8 mouse cellular contexts compared by ENCODE assay signal in the genomic region with DNA sequence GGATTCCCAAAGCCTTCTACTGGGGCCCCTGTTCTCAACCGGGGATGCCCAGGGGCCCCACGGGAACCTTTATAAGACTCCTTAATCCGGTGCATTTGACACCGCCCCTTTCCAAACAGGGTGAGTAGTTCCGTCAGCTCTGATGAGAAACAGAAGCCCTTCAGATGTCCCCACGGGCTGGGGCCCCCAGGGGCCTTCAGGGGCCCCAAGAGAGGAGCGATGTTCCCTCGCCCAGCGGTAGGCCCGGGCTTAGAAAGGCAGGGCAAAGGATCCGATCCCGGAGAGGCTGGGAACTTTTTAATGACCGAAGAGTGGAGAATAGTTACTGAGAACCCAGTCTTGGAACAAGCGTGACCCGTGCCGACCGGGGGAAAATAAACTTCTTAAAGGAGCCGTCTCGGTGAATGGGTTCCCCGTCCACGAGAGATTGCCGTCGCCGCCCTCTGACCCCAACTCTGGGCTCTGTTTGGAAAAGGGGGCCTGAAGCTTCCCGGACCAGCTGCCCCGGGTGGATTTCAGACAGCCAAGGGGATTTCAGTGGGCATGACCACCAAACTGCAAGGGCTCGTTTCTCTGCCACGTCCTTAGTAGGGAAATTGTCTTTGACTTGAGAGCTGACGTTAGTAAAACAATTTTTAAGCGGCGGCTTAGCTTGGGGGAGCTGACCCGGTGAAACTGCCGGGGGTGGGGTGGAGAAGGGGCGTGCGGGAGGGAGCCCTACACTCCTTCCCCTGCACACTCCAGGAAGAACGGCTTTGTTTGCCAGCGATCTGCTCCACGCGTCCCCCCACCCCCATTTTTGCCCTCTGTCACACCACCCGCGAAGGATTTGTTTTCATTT. TPM values are rescaled to one million over a fixed set of nuclear protein-coding genes. Genes with fewer than 3 reads are reported as not detected.
DNase-seq lines count a peak whose midpoint lies in the region; ATAC-seq and TF ChIP-seq lines count a peak whose summit lies in the region.

No protein-coding gene starts in this region.

- H3K9ac ChIP-seq in heart, postnatal 0 days (replicated peaks; ENCODE audit: low read depth, low read length): peak overlapping the region; percentile 27; the same call in 1 of the 2 replicates

- no peak for TF ChIP-seq EP300 in heart, postnatal 0 days (IDR thresholded peaks at IDR 0.05; ENCODE audit: low read depth)

- WGBS in heart, postnatal 0 days: 1% methylated on average over 41 of the region's 41 CpGs

- peak; percentile 36 for DNase-seq in cerebellum, adult 9-10 months
- DNase-seq in brain, embryonic 14.5 days (ENCODE audit: low read depth): peak; percentile 18
- no peak for DNase-seq in heart, postnatal 0 days (ENCODE audit: low spot score)
- DNase-seq in kidney, postnatal 14 days: peak; percentile 36
- DNase-seq in layer of hippocampus, postnatal 10 days (ENCODE audit: low spot score in 2 of 2): no peak

- no peak for TF ChIP-seq CTCF in brain, embryonic 14.5 days (IDR thresholded peaks at IDR 0.05; ENCODE audit: borderline replicate concordance, extremely low read depth, insufficient read depth, insufficient read length)
- no peak for TF ChIP-seq CTCF in heart, postnatal 0 days (IDR thresholded peaks at IDR 0.05; ENCODE audit: low read depth)

- no peaks in the 10 kb centered on the region for H3K9me3 ChIP-seq in heart, postnatal 0 days (replicated peaks; ENCODE audit: control insufficient read depth, low read length)

- H3K4me2 ChIP-seq in heart, postnatal 0 days (ENCODE audit: low read depth, low read length): peak overlapping the region; percentile 86

- peaks cover 16% of the 10 kb centered on the region for H3K4me1 ChIP-seq in heart, postnatal 0 days (ENCODE audit: control insufficient read depth, insufficient read depth)

- no peak for ATAC-seq in cerebellum, adult (ENCODE audit: insufficient number of reproducible peaks, low FRiP score, low TSS enrichment)
- ATAC-seq in heart, postnatal 0 days (ENCODE audit: insufficient read depth, low read depth): no peak
- ATAC-seq in monocyte, adult 5-6 weeks (replicated peaks; ENCODE audit: insufficient number of reproducible peaks, low FRiP score, low TSS enrichment, poor library complexity, severe bottlenecking): 0 out of 2 replicates have a peak, but pooled peaks have one; percentile 7
- ATAC-seq in megakaryocyte-erythroid progenitor cell, adult 5-6 weeks (replicated peaks; ENCODE audit: low FRiP score, low TSS enrichment, poor library complexity, severe bottlenecking): no peak

- peak overlapping the region; percentile 50 for H3K4me3 ChIP-seq in heart, postnatal 0 days (ENCODE audit: low read depth, low read length)

- no peaks in the 10 kb centered on the region for H3K36me3 ChIP-seq in heart, postnatal 0 days (replicated peaks; ENCODE audit: control insufficient read depth, insufficient read depth, low read length)

- H3K27me3 ChIP-seq in heart, postnatal 0 days (ENCODE audit: control insufficient read depth, insufficient read depth, low read length): peaks cover 35% of the 10 kb centered on the region

- no peak for TF ChIP-seq POLR2A in brain, embryonic 14.5 days (IDR thresholded peaks at IDR 0.05; ENCODE audit: borderline replicate concordance, extremely low read depth, insufficient read depth, insufficient read length, poor library complexity, severe bottlenecking)

- no peak overlapping the region for H3K27ac ChIP-seq in heart, postnatal 0 days (ENCODE audit: low read depth)

RNA-seq across cellular contexts. Expression of a gene that starts 3.4 kb away (rescaled TPM):
- 30.0 and 34.7 TPM in 2 replicates for polyA plus RNA-seq in brain, embryonic 14.5 days (2012; rRNA removed)
- total RNA-seq in heart, postnatal 0 days (2014; rRNA removed; ENCODE audit: low replicate concordance): 12.1 and 23.1 TPM in 2 replicates
- polyA plus RNA-seq in heart, postnatal 0 days (2015; fragmentation: Nextera tagmentation; extraction: Ambion mirVana): 6.8 and 8.2 TPM in 2 replicates
- total RNA-seq in monocyte, adult 5-6 weeks (2017): 35.2 to 45.8 TPM (median 42.2 TPM) in 3 replicates
- total RNA-seq in megakaryocyte-erythroid progenitor cell, adult 5-6 weeks (2014; fragmentation: Nextera tagmentation): 5.2 and 5.4 TPM in 2 replicates
- 3.9 and 11.6 TPM in 2 replicates for total RNA-seq in megakaryocyte-erythroid progenitor cell, adult 5-6 weeks (2017)
- total RNA-seq in layer of hippocampus, postnatal 10 days (2021): 10 to 100 TPM; 49.2 to 51.2 TPM

RNA-seq across cellular contexts. Expression of a gene that starts 48.7 kb away (rescaled TPM):
- 6.5 and 10.4 TPM in 2 replicates for polyA plus RNA-seq in brain, embryonic 14.5 days (2012; rRNA removed)
- total RNA-seq in heart, postnatal 0 days (2014; rRNA removed; ENCODE audit: low replicate concordance): 1.6 and 3.2 TPM in 2 replicates
- polyA plus RNA-seq in heart, postnatal 0 days (2015; fragmentation: Nextera tagmentation; extraction: Ambion mirVana): 5.1 and 7.0 TPM in 2 replicates
- 2.7 to 7.3 TPM (median 4.7 TPM) in 3 replicates for total RNA-seq in monocyte, adult 5-6 weeks (2017)
- total RNA-seq in megakaryocyte-erythroid progenitor cell, adult 5-6 weeks (2014; fragmentation: Nextera tagmentation): 1.3 and 2.2 TPM in 2 replicates
- total RNA-seq in megakaryocyte-erythroid progenitor cell, adult 5-6 weeks (2017): 0.70 and 1.2 TPM in 2 replicates
- total RNA-seq in layer of hippocampus, postnatal 10 days (2021): 10 to 100 TPM; 12.4 to 13.1 TPM

Comparison
In these comparisons a context has a peak if more than half of its experiments do, and no peak if none do; other contexts are left out.
1. DNase-seq: peak in cerebellum, adult 9-10 months (single experiment), brain, embryonic 14.5 days (single experiment) and kidney, postnatal 14 days (single experiment); none in heart, postnatal 0 days (single experiment) and layer of hippocampus, postnatal 10 days (0 of 2).